Mouse (Mus musculus) heart, adult 2 months (tissue): ENCODE results near the gene Pheta1.

Experiments used
- CTCF ChIP-seq: fragments of 200-600 bp; IDR thresholded peaks from 2 replicates; pipeline ENCODE4 v1.8.1; 2022; ENCODE audit warnings: antibody characterized with exemption, mild to moderate bottlenecking, moderate library complexity
- EP300 ChIP-seq: fragments of 200-500 bp; IDR thresholded peaks from 2 replicates; pipeline ENCODE4 v1.6.1; 2011; ENCODE audit warnings: low read depth, low read length, control low read depth; ENCODE audit not compliant: insufficient read depth
- POLR2A ChIP-seq: fragments of 200-500 bp; IDR thresholded peaks from 2 replicates; pipeline ENCODE4 v1.6.1; 2011; ENCODE audit warnings: mild to moderate bottlenecking, low read depth, low read length, control low read depth; ENCODE audit not compliant: insufficient read depth

DNA sequence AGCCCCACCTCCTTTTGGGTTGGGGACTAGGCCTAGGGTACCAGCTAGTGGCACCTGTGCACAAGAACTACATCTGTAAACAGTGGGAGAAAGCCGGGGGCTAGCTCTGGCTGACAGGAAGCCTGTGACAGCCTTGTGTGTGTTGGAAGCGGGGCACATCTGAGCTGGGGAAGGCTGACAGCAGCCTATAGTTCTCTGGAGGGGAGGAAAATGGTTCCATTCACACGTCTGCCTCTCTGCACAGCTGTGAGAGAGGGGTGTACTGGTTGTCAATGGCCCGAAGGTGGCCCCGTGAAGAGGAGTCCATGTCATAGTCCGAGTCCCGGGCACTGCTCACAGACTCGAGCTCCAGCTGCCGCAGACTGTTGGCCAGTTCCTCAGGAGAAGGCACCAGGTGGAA, 31.2 kb upstream of the Pheta1 start:
- TF ChIP-seq CTCF, result no peak
- TF ChIP-seq POLR2A, result no peak
- TF ChIP-seq EP300, result no peak
